Mouse (Mus musculus) liver, embryonic 11.5 days (tissue): ENCODE results near the gene Trim2. TPM values are rescaled to one million over a fixed set of nuclear protein-coding genes. Genes with fewer than 3 reads are reported as not detected.

ENCODE experiments used
- ATAC-seq: fragments of 200-750 bp; cut with Nextera tagmentation; replicated peaks from 2 replicates; pipeline ENCODE4 v1.8.0; 2017; ENCODE audit warnings: moderate number of reproducible peaks, mild to moderate bottlenecking, moderate TSS enrichment, moderate library complexity; ENCODE audit not compliant: low FRiP score
- DNase-seq: peaks from one replicate; pipeline ENCODE4 v3.0.0-alpha.2; 2017; ENCODE audit warnings: low spot score
- H3K27ac ChIP-seq: fragments of 300-500 bp; sonication (generic); 2 replicates; pipeline ENCODE4 v1.5.1; 2014; ENCODE audit warnings: mild to moderate bottlenecking, low read depth, low read length, control low read depth
- H3K27me3 ChIP-seq: fragments of 300-500 bp; sonication (generic); replicated peaks from 2 replicates; pipeline ENCODE4 v1.6.1; 2014; ENCODE audit warnings: low read length, mixed read lengths; ENCODE audit not compliant: control insufficient read depth, insufficient read depth
- H3K36me3 ChIP-seq: fragments of 300-500 bp; sonication (generic); 2 replicates; pipeline ENCODE4 v1.6.1; 2014; ENCODE audit warnings: mild to moderate bottlenecking, low read length, moderate library complexity, mixed read lengths; ENCODE audit not compliant: control insufficient read depth, insufficient read depth
- H3K4me1 ChIP-seq: fragments of 300-500 bp; sonication (generic); replicated peaks from 2 replicates; pipeline ENCODE4 v1.6.1; 2014; ENCODE audit warnings: low read length, mixed read lengths; ENCODE audit not compliant: control insufficient read depth, insufficient read depth
- H3K4me2 ChIP-seq: fragments of 300-500 bp; sonication (generic); 2 replicates; pipeline ENCODE4 v1.6.1; 2014; ENCODE audit warnings: mild to moderate bottlenecking, control low read depth, moderate library complexity
- H3K4me3 ChIP-seq: fragments of 300-500 bp; sonication (generic); 2 replicates; pipeline ENCODE4 v1.5.1; 2014; ENCODE audit warnings: low read depth, low read length, control low read depth
- H3K9ac ChIP-seq: fragments of 300-500 bp; sonication (generic); 2 replicates; pipeline ENCODE4 v1.6.1; 2014; ENCODE audit warnings: low read depth, low read length, control low read depth
- H3K9me3 ChIP-seq: fragments of 300-500 bp; sonication (generic); 2 replicates; pipeline ENCODE4 v1.6.1; 2016; ENCODE audit warnings: low read length, inconsistent platforms, mixed read lengths; ENCODE audit not compliant: control insufficient read depth
- WGBS: fragments of 180-500 bp; shearing (Covaris S2); extraction: QIAGEN DNeasy Blood & Tissue Kit; methylation state at CpG from one replicate; pipeline ENCODE4 v1.1.7; 2014; 5-methylcytosine and 5-hydroxymethylcytosine counted together
- polyA plus RNA-seq: library from polyadenylated mRNA; unstranded; fragments of >200 nt; fragmentation: Nextera tagmentation; extraction: Ambion mirVana; gene quantifications from 2 replicates; pipeline ENCODE4 v1.2.1, GENCODE M21; 2014

The Trim2 gene
- polyA plus RNA-seq, 1 experiment from 2014 or later: 8.2 TPM

DNA sequence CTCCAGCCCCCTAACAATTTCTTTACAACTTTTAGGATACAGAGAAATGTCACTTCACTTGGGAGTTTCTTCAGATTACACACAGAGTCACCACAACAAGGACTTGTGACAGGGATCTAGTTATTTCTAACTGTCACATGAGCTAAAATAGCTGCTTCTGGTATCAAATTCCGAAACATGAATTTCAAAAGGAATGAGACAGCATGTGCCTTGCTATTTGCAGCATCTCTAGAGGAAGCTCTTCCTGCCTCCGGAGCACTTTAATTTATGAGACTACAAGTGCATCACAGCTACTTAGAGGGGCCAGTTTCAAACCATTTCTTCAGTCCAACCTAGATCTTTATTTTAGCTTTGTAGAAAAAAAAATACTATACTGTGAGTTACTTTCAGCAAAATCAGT, 179.2 kb downstream of the Trim2 start:
- no peak for ATAC-seq
- Histone ChIP-seq H3K4me1 (no peaks in the 10 kb centered on the region), H3K27me3 (no peaks in the 10 kb centered on the region), H3K9me3 (no peaks in the 10 kb centered on the region), H3K4me2 (no peak overlapping the region), H3K27ac (no peak overlapping the region), H3K4me3 (no peak overlapping the region), H3K9ac (no peak overlapping the region), H3K36me3 (no peaks in the 10 kb centered on the region)
- no peak for DNase-seq
- 84% methylated on average over 2 of the region's 2 CpGs for WGBS

GRCm38 (mm10) chr3:84126721-84127120, 180.0 kb downstream of the Trim2 start:
- ATAC-seq (no peak), DNase-seq (no peak)
- H3K4me1 ChIP-seq: no peaks in the 10 kb centered on the region
- no peaks in the 10 kb centered on the region for H3K36me3 ChIP-seq
- H3K4me2 ChIP-seq: no peak overlapping the region
- H3K27ac ChIP-seq: no peak overlapping the region
- H3K4me3 ChIP-seq: no peak overlapping the region
- H3K27me3 ChIP-seq: no peaks in the 10 kb centered on the region
- no peaks in the 10 kb centered on the region for H3K9me3 ChIP-seq
- H3K9ac ChIP-seq: no peak overlapping the region
- 78% methylated on average over 3 of the region's 3 CpGs for WGBS

DNA sequence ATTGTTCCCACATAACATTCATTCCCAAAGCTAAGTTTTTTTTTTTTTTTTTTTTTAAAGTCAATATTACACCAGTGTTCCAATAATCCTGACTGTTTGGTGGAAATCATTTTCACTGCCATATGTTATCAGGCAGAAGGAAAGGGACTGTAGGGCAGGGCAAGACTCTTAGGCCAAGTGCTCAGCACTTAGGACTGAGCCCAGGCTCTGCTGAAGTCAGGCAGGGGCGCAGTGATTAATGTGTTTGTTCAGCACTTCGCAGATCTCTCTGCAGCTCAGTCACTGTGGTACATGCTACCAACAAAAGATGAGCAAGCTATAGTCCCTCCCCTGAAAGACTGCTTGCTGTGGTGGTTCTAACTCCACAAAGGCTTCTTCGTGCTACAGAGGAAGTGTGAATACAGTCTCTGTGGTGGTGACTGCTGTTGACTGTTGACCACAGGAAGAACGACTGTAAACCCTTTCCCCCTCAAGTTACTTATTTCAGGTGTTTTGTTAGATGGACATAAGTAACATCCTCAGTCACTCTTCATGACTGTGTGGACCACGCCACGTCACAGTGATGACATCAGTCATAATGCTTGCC, 180.9 kb downstream of the Trim2 start:
- ATAC-seq (no peak), DNase-seq (no peak)
- no peak overlapping the region for H3K4me3 ChIP-seq
- 50% methylated on average over 6 of the region's 6 CpGs for WGBS
- H3K36me3 ChIP-seq: no peaks in the 10 kb centered on the region
- H3K4me1 ChIP-seq: no peaks in the 10 kb centered on the region
- H3K9me3 ChIP-seq: no peaks in the 10 kb centered on the region
- no peak overlapping the region for H3K4me2 ChIP-seq
- H3K27me3 ChIP-seq: no peaks in the 10 kb centered on the region
- no peak overlapping the region for H3K9ac ChIP-seq
- no peak overlapping the region for H3K27ac ChIP-seq

DNA sequence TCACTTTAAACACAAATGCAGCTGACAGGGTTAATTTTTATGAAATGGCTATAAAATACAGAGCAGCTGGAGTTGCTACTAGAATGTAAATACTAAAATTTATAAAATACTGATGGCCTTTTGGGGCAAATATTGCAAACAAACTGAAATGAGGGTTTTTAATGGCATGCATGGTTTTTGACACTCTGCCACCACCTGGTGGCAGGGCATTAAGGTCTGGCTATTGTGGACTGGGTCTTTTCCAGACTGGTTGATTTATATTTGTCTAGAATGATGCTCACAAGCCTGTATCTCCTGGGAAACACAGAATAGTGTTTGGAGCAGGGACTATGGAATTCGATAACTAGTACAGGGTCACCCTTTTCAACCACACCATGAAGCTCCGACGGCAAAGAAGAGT, 183.2 kb downstream of the Trim2 start:
- Histone ChIP-seq H3K27me3 (no peaks in the 10 kb centered on the region), H3K9me3 (no peaks in the 10 kb centered on the region), H3K36me3 (no peaks in the 10 kb centered on the region), H3K4me1 (no peaks in the 10 kb centered on the region), H3K4me3 (no peak overlapping the region), H3K27ac (no peak overlapping the region), H3K9ac (no peak overlapping the region), H3K4me2 (no peak overlapping the region)
- ATAC-seq: no peak
- DNase-seq: no peak
- 70% methylated on average over 3 of the region's 3 CpGs for WGBS

DNA sequence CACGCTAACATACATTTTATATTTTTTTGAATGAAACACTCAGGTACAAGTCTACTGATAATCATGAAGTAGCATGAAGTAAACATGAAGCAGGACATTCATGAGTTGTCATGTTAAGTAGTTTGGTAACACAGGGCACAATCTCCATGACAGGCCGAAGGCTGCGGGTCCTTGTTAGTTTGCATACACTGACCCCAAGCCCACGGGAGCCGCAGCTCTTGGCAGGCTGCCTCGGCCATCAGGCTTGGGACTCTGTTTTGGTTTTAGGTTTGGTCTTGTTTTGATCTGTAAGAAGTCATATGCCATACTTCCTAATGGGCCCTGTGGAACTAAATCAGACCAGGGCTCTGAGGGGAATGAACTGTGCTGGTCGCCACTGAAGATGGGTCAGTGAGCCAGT, 188.0 kb downstream of the Trim2 start:
- WGBS: 82% methylated on average over 7 of the region's 7 CpGs
- Histone ChIP-seq H3K27ac (no peak overlapping the region), H3K36me3 (no peaks in the 10 kb centered on the region), H3K9me3 (no peaks in the 10 kb centered on the region), H3K9ac (no peak overlapping the region), H3K4me3 (no peak overlapping the region), H3K4me2 (no peak overlapping the region), H3K27me3 (no peaks in the 10 kb centered on the region), H3K4me1 (no peaks in the 10 kb centered on the region)
- ATAC-seq (no peak), DNase-seq (no peak)

GRCm38 (mm10) chr3:84118178-84118577, 188.5 kb downstream of the Trim2 start:
- Histone ChIP-seq H3K9me3 (no peaks in the 10 kb centered on the region), H3K36me3 (no peaks in the 10 kb centered on the region), H3K4me2 (no peak overlapping the region), H3K4me1 (no peaks in the 10 kb centered on the region), H3K27me3 (no peaks in the 10 kb centered on the region), H3K9ac (no peak overlapping the region), H3K27ac (no peak overlapping the region), H3K4me3 (no peak overlapping the region)
- ATAC-seq (no peak), DNase-seq (no peak)
- whole genome bisulfite sequencing: 80% methylated on average over 7 of the region's 7 CpGs

Other genes starting within 250 kb of the Trim2 start
- 13.2 and 14.2 TPM in 2 replicates for gene Mnd1, start 151.1 kb downstream of the Trim2 start, polyA plus RNA-seq
- 0.27 and 0.48 TPM in 2 replicates for gene Gm6525, start 132.8 kb downstream of the Trim2 start, polyA plus RNA-seq
- gene Fhdc1, start 173.6 kb upstream of the Trim2 start, polyA plus RNA-seq: 7.6 and 11.6 TPM in 2 replicates